Mouse (Mus musculus): ENCODE results near the gene Usp7.

The Usp7 gene

DNA sequence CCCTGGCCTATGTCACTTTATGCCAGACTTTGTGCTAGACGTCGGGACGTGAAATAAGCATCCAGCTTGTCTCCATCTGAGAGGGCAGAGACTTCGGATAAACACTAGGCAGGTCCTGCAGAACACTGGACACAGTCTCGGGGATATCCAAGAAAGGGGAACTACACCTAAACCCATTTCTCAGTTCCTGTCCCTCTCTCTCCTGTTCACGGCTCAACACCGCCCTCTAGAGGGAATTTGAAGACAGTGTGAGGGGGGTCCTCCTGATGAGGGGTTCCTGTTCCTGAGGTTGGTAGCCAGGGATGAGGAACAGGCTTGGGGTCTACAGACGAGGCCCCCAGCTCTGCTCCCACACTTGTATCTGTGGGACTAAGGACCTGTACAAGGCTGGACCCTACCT, 117.9 kb downstream of the Usp7 start:
- DNase-seq (ENCODE audit: low spot score): peak; percentile 65

DNA sequence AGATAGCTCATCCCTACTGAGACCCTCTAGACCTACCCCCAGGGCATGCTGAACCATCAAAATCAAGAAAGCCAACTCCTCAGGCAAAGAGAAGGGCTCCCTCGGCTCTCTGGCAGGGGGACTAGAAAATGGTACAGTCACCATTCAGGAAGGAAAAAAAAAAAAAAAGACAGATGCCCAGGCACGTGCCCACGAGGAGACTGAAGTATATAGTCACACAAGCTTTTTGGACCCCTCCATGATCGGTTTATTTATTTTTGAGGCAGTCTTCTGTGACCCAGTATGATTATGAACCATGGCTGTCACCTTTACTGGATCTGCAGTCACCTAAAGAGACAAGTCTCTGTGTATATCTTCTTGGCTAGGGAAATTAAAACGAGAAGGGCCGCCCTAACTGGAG, 118.8 kb downstream of the Usp7 start:
- DNase-seq (ENCODE audit: low spot score): no peak

DNA sequence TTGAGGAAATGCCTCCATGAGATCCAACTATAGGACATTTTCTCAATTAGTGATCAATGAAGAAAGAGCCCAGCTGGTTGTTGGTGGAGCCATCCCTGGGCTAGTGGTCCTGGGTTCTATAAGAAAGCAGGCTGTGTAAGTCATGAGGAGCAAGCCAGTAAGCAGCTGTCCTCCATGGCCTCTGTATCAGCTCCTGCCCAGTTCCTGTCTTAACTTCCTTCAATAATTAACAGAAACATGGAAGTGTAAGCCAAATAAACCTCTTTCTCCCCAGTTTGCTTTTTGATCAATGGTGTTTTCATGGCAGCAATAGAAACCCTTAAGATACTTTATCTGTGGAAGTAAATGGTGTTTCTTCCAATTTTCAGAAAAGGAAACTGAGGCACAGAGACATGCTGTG, 119.3 kb downstream of the Usp7 start:
- DNase-seq (ENCODE audit: low spot score): no peak

DNA sequence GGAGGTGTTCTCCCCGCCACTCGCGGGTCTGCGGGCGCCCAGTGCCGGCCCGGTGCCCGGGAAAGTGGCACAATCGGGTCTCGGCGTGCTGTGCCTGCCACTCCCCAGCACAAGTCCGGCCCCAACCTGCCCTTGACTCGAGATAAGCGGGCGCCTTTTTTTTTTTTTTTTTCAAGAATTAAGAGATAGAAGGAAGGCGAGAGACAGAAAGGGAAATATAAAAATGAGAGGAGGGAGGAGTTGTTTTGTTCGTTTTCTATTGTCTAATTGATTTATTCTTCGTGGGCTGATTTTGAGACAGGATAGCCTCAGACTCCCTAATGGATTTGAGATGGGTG, 119.8 kb downstream of the Usp7 start:
- DNase-seq (ENCODE audit: low spot score): no peak

DNA sequence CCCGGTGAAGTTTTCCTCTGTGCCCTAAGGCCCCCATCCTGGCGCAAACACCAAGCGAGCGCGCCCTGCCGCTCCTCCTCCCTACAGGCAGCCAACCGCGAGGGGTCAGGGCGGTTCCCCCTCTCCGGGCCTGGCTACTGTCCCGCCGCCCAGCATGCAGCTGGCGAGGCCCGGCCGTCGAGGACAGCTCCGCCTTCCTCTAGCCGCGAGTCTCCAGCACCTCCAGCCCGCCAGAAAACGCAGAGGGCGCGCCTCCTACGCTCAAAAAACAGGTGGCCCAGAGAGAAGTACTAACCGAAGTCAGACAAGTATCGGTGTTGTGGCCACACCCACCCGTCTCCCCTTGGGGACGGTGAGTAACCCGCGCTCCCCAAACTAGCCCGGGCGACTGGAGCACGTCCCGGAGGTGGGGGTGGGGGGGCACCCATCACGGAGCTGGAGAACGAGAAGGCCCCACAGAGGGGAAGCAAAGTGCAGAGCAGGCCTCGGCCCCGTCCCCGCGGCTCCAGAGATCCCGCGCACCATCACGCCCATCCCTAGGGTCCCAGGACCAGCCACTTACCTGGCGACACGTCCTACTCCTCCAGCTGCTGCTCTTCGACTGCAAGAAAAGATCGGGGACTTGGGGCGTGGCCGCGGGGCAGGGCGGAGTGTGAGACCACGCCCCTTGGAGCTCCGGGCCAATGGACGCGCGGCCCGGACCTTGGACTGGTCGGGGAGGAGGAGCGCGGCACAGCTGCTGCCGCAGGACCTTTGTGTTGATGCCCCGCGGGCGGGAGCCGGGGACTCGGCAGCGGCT, 120.4 kb downstream of the Usp7 start, which contains the start of gene Carhsp1:
TSS of gene Carhsp1 (minus strand) at position 605 of the 799 bp plus-strand sequence.
- DNase-seq (ENCODE audit: low spot score): peak; percentile 96

DNA sequence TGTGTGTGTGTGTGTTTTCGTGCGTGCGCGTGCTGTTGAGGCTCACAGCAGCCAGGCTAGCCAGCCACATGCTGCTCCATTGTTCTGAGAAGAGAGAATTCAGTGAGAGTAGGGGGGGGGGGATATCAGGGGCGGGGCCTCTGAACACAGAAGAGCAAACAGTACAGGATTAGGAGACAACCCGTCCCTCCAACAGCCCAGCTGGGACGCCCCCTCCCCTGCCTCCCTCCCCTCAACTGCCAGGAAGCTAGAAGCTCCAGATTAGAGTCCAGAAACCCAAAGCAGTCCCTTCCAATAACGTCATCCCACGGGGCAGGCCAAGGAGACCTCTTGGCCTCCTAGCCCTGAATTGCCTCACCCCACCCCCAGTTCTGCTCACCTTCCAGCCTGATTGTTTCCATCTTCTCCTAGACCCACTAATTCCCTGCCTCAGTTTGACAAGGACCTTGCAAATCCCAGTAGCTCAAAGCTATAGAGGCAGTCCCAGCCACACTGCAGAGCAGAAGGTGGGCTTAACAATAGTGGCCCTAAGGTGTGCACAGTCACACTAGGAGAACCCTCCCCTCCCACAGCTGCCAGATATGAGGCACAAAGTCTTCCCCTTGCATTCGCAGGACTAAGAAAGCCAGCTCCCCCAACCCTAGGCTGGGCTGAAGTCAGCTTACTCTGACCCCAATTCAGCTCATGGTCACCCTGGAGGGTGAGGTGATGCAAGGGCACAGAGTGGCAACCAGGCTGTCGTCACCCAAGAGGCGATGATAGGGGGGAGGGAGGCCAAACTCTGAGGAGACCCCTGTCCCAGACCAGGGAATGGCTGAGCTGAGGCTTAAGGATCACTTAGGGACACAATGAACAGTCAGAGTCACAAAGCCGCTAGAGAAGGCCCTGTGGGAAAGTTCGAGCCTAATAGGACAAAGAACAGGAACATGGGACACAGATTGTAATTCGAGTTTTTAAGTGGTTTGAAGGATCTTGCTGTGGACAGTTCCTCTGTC, 121.8 kb downstream of the Usp7 start:
- DNase-seq (ENCODE audit: low spot score): no peak

DNA sequence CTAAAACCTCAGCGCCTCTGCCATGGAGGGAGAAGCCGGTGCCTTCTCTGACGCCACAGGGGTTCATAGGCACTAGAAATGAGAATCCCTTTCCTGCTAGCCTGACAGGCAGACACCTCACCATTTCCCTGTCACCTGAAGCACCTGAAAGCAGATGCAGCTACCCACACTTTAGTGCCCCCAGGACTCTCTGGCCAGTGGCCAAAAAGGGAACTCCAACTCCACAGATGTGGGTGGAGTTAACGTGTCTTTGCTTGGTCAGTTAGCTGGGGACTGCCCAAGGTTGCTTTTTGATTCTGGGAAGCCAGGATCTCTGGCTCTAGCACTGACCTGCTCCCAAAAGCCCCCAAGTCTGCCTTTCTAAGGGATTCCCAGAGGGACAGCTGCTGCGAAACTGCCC, 122.7 kb downstream of the Usp7 start:
- DNase-seq (ENCODE audit: low spot score): no peak

DNA sequence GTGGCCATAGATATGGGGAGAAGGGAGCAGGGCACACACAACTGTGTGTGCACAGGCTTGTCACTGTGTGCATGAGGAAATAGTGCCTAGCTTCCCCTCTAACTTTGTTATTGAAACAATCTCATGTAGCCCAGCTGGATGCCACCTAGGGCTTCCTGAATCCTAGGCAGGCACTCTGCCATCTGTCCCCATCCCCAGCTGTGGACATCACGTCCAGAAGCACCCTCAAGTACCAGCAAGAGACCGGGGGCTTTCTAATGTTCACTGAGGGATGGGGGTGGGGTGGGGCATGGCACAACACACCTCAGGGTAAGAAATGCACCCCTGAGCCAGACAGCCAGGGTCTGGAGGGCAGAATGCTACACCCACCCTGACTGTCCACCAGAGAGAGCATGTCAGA, 123.7 kb downstream of the Usp7 start:
- no peak for DNase-seq (ENCODE audit: low spot score)

DNA sequence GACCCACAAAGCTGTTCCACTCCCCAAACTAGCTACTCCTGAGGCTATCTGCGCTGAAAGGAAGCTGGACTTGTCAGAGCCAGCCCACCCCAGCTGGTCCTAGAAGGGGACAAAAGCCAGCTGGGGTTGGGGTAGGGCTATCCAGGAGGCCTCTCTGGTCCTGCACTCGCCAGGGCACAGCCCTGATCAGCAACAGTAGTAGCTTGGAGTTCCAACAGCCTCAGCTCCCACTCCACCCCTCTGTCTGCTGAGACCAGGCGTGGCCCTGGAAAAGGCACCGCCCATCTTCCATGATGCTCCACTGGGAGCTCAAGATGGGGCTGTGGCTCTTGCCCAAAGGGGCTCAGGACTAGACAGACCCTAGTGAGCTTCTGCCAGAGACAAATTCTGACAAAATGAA, 124.3 kb downstream of the Usp7 start:
- DNase-seq (ENCODE audit: low spot score): no peak

DNA sequence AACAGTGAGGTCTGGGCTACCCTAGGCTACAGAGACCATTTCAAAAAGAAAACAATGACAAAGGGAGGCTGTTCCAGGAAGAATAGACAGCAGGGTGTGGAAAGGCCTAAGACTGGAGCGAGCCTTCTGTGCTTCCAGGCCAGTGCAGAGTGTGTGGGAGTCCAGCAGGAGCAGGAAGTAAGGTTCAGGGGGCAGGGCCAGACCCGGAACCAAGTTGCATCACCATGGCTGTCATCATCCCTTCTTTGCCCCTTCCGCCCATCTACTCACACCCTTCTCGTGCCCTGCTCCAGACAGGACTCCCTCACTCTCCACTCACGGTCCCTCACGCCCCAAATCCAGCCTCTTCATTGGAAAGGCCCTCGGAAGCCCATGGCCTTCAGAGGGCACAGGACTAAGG, 124.8 kb downstream of the Usp7 start:
- DNase-seq (ENCODE audit: low spot score): no peak

DNA sequence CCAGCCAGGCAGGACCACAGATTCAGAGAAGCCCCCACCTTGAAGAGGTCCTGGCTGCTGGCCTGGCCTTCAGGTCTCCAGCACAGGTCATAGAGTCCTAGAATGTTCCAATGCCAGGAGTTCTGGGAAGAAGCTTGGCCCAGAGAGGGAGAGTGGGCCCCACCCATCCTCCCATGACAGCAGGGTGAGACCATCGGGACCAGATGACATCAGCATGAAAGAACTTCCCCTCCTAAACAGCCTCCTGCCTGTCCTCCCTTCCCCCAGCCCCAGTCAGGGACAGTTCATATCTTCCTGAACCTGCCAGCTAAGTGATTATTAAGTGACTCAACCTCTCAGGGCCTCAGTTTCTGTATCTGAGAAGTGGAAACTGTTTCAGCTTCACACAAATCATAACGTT, 125.7 kb downstream of the Usp7 start:
- DNase-seq (ENCODE audit: low spot score): no peak

DNA sequence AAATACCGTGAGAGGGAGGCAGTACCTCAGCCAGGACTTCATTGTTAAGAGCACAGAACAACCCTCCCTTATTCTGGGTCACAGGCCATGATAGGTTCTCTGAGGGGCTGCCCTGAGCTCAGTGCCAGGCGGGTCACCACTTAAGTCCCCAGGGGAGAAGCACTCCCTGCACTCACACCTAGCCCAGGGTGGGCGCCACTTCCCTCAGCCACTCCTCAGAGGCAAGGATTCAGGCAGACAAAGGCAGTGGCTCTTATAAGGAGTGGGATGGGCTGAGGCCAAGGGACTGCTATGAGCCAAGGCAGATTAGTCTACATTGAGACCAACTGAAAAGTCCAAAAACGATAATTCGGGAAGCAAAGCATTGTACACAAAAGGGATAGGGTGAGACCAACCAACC, 126.7 kb downstream of the Usp7 start:
- no peak for DNase-seq (ENCODE audit: low spot score)

DNA sequence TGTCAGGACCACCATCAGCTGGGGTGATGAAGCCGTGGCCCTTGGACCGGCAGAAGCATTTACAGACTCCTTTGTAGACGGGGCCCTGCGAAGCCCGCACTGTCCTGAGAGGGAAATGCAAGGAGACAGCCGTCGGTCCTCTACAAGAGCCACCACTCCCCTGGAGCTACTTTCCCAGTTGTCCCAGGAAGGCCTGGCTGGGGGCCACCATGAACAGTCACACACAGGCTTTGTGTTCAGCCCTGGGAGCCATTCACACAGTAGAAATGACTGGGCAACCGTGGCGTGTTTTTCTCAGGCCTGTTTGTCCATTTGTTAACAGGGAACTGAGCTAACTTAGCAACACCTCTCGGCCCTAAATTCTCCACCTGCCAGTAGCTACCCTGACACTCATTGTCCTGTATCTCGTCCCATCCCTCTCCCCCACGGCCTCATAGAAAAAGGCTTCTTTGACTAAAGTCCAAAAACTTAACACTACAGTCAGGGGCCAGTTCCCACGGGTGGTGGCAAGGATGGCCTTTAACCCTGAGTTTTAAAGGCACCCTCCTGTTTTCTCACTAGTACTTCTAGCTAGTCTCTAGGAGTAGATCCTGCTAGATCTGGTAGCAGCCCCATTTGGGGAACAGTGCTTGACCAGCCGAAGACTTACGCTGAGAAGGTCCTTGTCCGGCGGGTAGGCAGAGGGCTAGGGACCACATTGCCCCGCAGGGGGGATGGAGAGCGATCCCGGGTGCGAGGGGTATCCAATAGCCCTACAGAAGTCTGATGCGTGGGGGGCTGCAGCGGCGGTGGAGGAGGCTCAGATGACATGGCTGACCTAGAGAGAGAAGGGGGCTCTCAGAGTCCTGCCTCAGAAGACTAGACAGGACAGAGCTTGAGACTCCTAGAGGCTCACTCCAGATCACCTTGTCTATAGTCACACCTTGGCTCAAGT, 128.2 kb downstream of the Usp7 start:
- DNase-seq (ENCODE audit: low spot score): no peak

DNA sequence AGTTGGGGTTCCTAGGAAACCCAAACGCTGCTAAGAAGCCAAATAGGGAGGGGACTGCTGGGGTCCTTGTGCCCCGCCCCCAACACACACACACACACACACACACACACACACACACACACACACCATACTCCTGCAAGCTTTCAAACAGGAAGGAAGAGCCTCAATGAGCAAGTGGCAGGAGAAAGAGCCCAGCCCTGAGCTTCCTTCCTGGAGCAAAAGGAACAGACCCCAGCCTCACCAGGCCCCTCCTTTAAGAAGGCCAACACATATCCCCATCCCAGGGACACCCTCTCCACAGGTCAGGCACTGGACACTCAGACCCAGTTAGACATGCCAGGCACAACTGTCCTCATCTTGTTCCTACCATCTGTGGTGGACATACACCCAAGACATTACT, 129.1 kb downstream of the Usp7 start:
- no peak for DNase-seq (ENCODE audit: low spot score)

DNA sequence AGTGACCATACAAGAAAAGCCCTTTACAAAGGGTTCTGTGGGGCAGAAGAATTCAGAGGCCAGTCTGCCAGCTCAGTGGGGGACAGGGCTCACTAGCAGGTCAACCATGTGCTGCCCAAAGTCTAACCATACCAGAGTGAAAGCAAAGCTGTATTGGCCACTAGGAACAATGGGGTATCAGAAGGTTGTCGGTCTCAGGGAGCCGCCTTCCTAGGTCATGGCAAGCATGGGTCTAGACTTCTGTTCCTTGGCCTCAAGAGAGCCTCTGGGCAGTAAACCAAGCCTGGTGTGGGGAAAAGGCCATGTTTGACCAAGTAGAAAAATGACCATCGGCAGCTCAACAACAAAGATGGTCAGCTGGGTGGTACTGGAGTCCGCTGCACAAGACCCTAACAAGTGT, 133.3 kb downstream of the Usp7 start:
- no peak for DNase-seq (ENCODE audit: low spot score)

DNA sequence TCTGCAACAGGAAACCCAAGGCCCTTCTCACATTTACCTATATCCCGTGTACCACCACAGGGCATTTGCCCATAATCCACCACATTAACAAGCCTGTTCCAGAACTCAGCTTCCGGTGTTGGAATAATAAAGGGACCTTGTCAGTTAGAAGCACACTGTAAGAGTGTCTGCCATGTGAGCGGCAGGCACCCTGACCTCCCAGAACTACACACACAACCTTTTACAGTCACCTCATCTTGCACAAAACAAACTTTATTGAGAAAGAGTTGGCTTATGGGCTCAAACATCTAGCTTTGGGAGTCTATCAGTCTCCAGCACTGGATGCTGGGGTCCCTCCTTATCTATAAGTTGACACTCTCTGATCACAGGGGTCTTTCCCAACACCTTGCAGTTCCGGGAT, 133.8 kb downstream of the Usp7 start:
- DNase-seq (ENCODE audit: low spot score): no peak

DNA sequence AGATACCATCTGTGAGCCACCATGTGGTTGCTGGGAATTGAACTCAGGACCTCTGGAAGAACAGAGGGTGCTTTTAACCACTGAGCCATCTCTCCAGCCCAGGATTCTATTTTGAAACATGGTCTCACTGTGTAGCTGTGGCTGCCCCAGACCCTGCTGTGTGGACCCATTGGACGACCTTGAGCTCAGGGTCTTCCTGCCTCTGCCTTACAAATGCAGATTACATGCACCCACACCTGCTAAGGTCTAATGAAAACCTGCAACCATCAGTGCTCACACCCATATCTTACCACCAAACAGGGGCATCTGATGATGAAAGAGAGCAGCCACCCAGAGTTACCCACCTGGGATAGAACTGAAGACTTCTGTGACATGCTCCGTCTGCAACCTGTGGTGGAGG, 135.9 kb downstream of the Usp7 start:
- no peak for DNase-seq (ENCODE audit: low spot score)

DNA sequence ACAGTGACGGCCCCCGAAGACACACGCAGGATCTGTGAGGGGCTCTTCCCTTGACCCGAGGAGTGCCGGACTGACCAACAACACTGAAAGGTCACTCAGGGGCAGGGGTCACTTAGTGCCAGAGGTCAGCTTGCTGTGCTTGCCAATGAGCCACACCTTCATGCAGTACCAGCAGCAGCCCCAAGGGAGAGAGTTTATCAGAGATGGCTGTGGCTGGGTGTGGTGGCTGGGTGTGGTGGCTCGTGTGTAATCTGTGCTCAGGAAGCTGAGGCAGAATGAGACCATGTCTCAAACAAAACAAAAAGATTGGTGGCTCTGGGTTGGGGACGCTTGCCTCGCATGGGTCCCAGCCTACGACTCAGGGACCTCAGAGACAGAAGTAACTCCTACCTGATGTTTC, 136.5 kb downstream of the Usp7 start:
- no peak for DNase-seq (ENCODE audit: low spot score)

DNA sequence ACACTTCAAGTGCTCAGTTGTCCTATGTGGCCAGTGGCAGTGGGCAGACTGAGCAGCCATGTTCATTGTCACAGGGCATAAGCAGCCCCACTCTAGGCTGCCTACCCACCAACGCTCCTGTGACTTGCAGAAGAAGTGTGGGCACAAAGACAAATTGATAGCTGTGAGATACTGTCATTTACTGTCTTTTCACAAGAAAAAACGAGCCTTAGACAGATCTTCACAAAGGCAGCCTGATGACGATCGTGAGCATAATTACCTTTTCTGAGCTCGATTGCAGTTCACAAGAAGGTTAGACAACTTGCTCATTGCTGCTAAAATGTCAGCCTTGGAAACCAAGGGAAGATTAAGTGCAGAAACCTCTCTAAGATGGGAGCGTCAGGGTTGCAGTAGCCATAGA, 137.0 kb downstream of the Usp7 start:
- DNase-seq (ENCODE audit: low spot score): no peak

DNA sequence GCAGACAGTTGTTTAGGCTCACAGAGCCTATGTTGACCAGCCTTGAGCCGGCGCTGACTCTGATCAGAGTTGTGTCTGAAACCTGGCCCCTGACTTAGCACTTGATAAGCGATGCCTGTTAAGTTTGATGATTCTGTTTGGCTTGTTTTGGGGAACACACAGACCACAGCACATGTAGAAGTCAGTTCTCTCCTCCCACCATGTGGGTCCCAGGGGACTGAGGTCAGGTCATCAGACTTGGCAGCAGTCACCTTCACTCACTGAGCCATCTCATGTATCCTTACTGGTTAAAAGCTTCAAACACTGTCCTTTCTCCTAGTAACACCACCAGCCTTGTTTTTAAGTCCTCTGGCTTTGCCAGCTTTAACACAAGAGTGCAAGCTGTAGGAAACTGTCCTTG, 142.1 kb downstream of the Usp7 start:
- DNase-seq (ENCODE audit: low spot score): no peak

DNA sequence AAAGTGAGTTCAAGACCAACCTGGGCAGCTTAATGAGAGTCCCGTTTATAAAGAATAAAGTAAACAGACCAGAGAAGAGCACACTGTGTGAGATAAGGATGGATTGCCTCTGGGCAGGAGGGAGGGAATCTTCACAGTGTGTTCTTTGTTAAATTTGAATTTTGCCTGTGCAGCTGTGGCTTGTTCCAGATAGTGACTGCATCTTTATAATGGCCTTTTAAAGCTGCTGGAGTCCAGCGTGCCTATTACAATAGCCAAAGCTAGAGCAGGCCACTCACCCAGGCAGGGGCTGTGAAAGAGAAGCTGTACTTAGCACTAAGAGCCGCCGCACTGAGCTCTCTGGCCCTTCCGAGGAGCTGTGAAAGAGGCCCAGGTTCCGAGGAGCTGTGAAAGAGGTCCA, 146.6 kb downstream of the Usp7 start:
- no peak for DNase-seq (ENCODE audit: low spot score)

DNA sequence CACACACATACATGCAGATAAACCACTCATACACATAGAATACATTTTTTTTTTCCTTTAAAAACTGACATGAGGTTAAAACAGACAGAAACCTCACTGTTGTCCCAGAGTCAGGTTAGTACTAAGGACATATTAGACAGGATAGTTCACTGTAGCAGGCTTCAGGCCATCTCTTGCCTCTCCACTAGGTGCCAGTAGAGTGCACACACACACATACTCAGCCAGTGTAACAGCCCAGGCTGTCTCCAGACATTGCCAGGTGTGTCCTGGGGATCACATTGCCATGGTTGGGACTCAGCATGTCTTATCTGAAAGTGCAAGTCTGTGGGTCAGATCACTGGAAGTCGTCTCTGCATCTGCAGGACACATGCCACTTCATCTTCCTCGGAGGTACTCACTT, 148.3 kb downstream of the Usp7 start:
- peak; percentile 39 for DNase-seq (ENCODE audit: low spot score)
